Mouse (Mus musculus): ENCODE data around the gene Scarf1. TPM values are rescaled to one million over a fixed set of nuclear protein-coding genes. Genes with fewer than 3 reads are reported as not detected.
A peak's percentile ranks its signal among the peaks of the same experiment; 100 is the strongest.

The Scarf1 gene
- polyA plus RNA-seq, 1 experiment from 2014 or later, result 4.4 TPM

DNA sequence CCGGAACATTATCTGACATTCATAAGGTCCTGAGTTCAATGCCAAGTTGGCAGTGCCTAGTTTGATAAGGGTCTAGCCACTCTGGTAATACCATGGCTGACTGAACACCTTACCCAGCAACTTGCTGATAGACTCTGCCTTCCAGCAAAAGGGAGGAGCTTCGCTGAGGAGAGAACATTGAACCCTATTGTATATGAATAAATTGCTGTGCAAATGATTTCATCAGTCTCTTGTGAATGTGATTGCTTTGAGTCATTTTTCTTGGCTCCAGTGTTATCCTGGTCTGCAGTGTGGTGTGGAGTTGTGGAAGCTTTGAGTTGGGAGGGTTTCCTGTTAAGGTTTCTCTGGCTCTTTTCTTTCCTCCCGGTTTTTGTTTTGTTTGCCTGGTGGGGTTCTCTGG, 42.7 kb upstream of the Scarf1 start:
- no peak for ATAC-seq (ENCODE audit: insufficient read depth, low FRiP score, low TSS enrichment)
- Histone ChIP-seq H3K27ac (ENCODE audit: low read depth, low read length) (no peak overlapping the region), H3K4me1 (ENCODE audit: control insufficient read depth, insufficient read depth, low read length) (no peaks in the 10 kb centered on the region), H3K4me3 (ENCODE audit: low read depth, low read length) (no peak overlapping the region), H3K9me3 (ENCODE audit: control insufficient read depth, low read length) (no peaks in the 10 kb centered on the region), H3K4me2 (ENCODE audit: low read depth) (no peak overlapping the region), H3K9ac (ENCODE audit: low read length) (no peak overlapping the region), H3K27me3 (ENCODE audit: control insufficient read depth, insufficient read depth, low read length) (no peaks in the 10 kb centered on the region), H3K36me3 (ENCODE audit: control insufficient read depth, insufficient read depth, low read length) (no peaks in the 10 kb centered on the region)
- DNase-seq (ENCODE audit: low spot score), result no peak
- WGBS, result 87% methylated on average over 3 of the region's 3 CpGs

DNA sequence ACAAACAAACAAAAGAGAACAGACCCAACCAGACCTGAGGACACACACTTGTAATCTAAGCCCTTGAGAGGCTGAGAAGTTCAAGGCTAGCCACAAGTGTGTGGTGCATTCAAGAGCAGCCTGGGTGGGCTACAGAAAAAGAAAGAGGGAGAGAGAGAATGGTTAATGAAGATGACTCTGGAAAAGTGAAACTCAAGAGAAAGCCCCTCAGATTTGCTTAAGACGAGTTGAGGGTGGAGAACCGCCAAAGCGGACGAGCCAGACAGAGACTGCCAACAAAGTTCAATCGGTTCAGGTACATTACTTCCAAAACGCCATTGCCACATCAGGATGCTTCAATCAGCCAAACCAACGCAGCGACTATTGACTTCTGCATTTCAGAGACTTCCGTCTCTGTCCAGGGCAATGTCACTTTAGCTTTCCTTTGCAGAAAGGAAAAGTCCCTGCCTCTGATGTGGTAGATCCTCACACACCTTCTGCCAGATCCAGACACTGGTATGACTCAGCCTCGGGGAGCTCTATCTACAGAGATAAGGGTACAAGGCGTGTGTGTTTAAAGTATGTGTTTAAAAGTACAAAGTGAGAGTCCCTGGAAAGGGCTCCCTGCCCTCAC, 40.8 kb upstream of the Scarf1 start:
- no peak overlapping the region for H3K27ac ChIP-seq (ENCODE audit: low read depth, low read length)
- no peak overlapping the region for H3K9ac ChIP-seq (ENCODE audit: low read length)
- H3K4me3 ChIP-seq (ENCODE audit: low read depth, low read length), result no peak overlapping the region
- 89% methylated on average over 11 of the region's 11 CpGs for WGBS
- H3K4me2 ChIP-seq (ENCODE audit: low read depth), result no peak overlapping the region
- ATAC-seq (ENCODE audit: insufficient read depth, low FRiP score, low TSS enrichment), result no peak
- no peaks in the 10 kb centered on the region for H3K9me3 ChIP-seq (ENCODE audit: control insufficient read depth, low read length)
- no peaks in the 10 kb centered on the region for H3K36me3 ChIP-seq (ENCODE audit: control insufficient read depth, insufficient read depth, low read length)
- no peaks in the 10 kb centered on the region for H3K27me3 ChIP-seq (ENCODE audit: control insufficient read depth, insufficient read depth, low read length)
- no peaks in the 10 kb centered on the region for H3K4me1 ChIP-seq (ENCODE audit: control insufficient read depth, insufficient read depth, low read length)
- no peak for DNase-seq (ENCODE audit: low spot score)

DNA sequence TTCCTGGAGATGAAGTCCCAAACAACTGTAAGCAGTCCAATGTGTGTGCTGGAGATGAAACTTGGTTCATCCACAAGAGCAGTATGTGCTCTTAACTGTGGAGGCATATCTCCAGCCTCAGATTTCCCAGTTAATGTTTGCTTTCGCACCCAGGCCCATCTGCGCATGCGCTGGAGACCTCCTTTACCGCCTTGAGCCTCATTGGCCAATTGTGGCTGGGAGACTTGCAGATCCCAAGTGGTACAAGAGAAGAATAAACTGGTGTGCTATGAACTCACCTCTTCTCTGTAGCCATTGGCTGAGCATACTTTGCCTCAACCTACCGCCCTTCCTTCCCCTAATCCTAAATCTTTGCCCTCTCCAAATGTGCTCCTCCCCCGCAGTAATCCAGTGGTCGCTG, 40.0 kb upstream of the Scarf1 start:
- Histone ChIP-seq H3K36me3 (ENCODE audit: control insufficient read depth, insufficient read depth, low read length) (no peaks in the 10 kb centered on the region), H3K27me3 (ENCODE audit: control insufficient read depth, insufficient read depth, low read length) (no peaks in the 10 kb centered on the region), H3K9ac (ENCODE audit: low read length) (no peak overlapping the region), H3K27ac (ENCODE audit: low read depth, low read length) (no peak overlapping the region), H3K4me3 (ENCODE audit: low read depth, low read length) (no peak overlapping the region), H3K4me1 (ENCODE audit: control insufficient read depth, insufficient read depth, low read length) (no peaks in the 10 kb centered on the region), H3K9me3 (ENCODE audit: control insufficient read depth, low read length) (no peaks in the 10 kb centered on the region), H3K4me2 (ENCODE audit: low read depth) (no peak overlapping the region)
- DNase-seq (ENCODE audit: low spot score), result no peak
- ATAC-seq (ENCODE audit: insufficient read depth, low FRiP score, low TSS enrichment), result no peak
- WGBS, result 73% methylated on average over 7 of the region's 7 CpGs

DNA sequence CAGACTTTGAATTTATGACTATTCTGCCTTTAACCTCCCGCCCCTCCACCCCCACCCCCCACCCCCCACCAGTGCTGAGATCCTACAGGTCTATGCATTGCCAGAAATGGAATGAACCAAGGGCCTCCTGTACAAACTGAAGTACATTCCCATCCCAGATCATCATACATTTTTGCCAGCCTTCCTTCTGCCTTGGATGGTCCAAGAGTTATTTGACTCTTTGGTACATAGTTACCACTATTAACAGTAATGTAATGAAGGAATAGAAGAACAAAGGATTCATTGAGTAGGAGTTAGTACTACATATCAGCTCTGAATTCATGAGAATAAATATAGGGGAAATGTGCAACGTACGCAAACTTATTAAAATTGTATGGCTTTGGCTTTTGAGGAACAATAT, 27.1 kb upstream of the Scarf1 start:
- H3K36me3 ChIP-seq (ENCODE audit: control insufficient read depth, insufficient read depth, low read length), result peaks cover 12% of the 10 kb centered on the region
- no peak overlapping the region for H3K9ac ChIP-seq (ENCODE audit: low read length)
- H3K9me3 ChIP-seq (ENCODE audit: control insufficient read depth, low read length), result no peaks in the 10 kb centered on the region
- peak overlapping the region; percentile 99; the same call in 1 of the 2 replicates for H3K4me3 ChIP-seq (ENCODE audit: low read depth, low read length)
- DNase-seq (ENCODE audit: low spot score) (no peak), ATAC-seq (ENCODE audit: insufficient read depth, low FRiP score, low TSS enrichment) (no peak)
- H3K4me1 ChIP-seq (ENCODE audit: control insufficient read depth, insufficient read depth, low read length), result peaks cover 8% of the 10 kb centered on the region
- H3K27ac ChIP-seq (ENCODE audit: low read depth, low read length), result no peak overlapping the region
- 23% methylated on average over 3 of the region's 3 CpGs for WGBS
- H3K4me2 ChIP-seq (ENCODE audit: low read depth), result peak overlapping the region; percentile 20; the same call in 1 of the 2 replicates
- no peaks in the 10 kb centered on the region for H3K27me3 ChIP-seq (ENCODE audit: control insufficient read depth, insufficient read depth, low read length)

DNA sequence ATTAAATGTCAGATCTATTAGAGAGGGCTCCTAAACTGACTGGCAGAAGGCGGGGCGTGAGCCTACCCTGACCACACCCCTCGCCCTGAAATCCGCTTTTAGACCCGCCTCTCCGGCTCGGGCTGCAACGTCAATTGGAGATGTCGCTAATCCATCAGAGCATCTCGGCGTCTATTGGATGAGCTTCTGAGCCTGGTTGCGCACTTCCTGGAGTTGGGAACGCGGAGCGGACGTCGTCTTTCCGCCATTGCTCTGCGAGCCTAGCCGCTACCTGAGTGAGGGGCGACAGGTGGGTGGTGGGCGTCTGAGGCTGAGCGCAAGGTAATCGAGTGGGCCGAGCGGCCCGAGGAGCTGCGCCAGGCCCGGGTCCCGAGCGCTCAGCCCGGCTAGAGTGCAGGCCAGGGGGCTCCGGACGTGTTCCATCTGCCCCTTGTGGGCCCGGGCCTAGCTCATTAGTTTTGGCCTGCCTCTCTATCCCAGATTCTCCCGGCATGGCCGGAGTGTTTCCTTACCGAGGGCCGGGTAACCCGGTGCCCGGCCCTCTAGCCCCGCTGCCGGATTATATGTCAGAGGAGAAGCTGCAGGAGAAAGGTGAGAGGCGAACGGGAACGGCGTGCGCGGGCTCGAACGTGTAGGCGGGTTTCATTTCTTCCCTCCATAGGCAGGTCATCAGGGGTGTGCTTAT, 26.6 kb upstream of the Scarf1 start, which contains the start of gene Prpf8:
Prpf8 (plus strand) TSS at position 216 of the 685 bp plus-strand sequence.
- Histone ChIP-seq H3K9me3 (ENCODE audit: control insufficient read depth, low read length) (no peaks in the 10 kb centered on the region), H3K4me1 (ENCODE audit: control insufficient read depth, insufficient read depth, low read length) (peaks cover 8% of the 10 kb centered on the region), H3K27ac (ENCODE audit: low read depth, low read length) (peak within 1 kb of the TSS; percentile 62; the same call in 1 of the 2 replicates), H3K4me2 (ENCODE audit: low read depth) (peak within 1 kb of the TSS; percentile 76), H3K4me3 (ENCODE audit: low read depth, low read length) (peak within 1 kb of the TSS; percentile 99), H3K9ac (ENCODE audit: low read length) (peak within 1 kb of the TSS; percentile 97), H3K27me3 (ENCODE audit: control insufficient read depth, insufficient read depth, low read length) (no peaks in the 10 kb centered on the region), H3K36me3 (ENCODE audit: control insufficient read depth, insufficient read depth, low read length) (peaks cover 18% of the 10 kb centered on the region)
- ATAC-seq (ENCODE audit: insufficient read depth, low FRiP score, low TSS enrichment), result peak; percentile 99
- DNase-seq (ENCODE audit: low spot score), result peak; percentile 96
- under 1% methylated on average over 50 of the region's 52 CpGs for WGBS

DNA sequence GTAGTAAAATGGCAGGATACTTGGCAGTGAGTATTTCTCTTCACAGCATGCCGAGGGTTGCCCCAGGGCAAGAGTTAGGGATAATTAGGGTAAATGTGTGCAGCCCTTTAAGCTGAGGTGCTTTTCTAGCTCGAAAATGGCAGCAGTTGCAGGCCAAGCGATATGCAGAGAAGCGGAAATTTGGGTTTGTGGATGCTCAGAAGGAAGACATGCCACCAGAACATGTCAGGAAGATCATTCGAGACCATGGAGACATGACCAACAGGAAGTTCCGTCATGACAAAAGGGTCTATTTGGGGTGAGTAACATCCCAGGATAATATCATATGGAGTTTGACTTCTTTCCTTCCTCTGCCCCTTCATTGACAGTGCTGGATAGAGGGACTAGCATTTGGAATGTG, 25.8 kb upstream of the Scarf1 start:
- Histone ChIP-seq H3K4me2 (ENCODE audit: low read depth) (peak overlapping the region; percentile 76), H3K9ac (ENCODE audit: low read length) (peak overlapping the region; percentile 97), H3K9me3 (ENCODE audit: control insufficient read depth, low read length) (no peaks in the 10 kb centered on the region), H3K27me3 (ENCODE audit: control insufficient read depth, insufficient read depth, low read length) (no peaks in the 10 kb centered on the region), H3K4me3 (ENCODE audit: low read depth, low read length) (peak overlapping the region; percentile 99), H3K36me3 (ENCODE audit: control insufficient read depth, insufficient read depth, low read length) (peaks cover 24% of the 10 kb centered on the region), H3K27ac (ENCODE audit: low read depth, low read length) (no peak overlapping the region), H3K4me1 (ENCODE audit: control insufficient read depth, insufficient read depth, low read length) (peaks cover 8% of the 10 kb centered on the region)
- WGBS, result 48% methylated on average over 6 of the region's 6 CpGs
- ATAC-seq (ENCODE audit: insufficient read depth, low FRiP score, low TSS enrichment) (no peak), DNase-seq (ENCODE audit: low spot score) (no peak)

DNA sequence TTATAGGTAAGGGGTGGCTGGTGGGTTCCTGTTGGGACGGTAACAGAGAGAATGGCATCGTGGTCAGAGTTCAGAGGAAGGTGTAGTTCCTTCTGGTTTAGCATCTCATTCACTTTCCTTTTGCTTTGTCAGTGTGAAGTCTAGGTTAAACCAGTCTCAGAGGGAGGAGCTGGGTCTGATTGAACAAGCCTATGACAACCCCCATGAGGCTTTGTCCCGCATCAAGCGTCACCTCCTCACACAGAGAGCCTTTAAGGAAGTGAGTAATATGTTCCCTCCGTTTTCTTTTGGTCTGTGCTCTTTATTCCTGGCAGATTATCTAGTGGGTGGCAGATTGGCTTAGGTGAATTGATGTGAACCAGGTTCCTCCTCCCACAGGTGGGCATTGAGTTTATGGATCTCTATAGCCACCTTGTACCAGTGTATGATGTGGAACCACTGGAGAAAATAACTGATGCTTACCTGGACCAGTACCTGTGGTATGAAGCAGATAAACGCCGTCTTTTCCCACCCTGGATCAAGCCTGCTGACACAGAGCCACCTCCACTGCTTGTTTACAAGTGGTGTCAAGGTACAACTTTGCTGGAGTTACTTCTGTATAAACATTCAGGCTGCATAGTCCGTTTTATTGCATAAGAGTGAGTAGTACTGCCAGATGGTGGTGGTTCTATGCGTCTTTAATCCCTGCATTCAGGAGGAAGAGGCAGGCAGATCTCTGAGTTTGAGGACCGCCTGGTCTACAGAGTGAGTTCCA, 18.9 kb upstream of the Scarf1 start:
- H3K9ac ChIP-seq (ENCODE audit: low read length), result no peak overlapping the region
- 96% methylated on average over 10 of the region's 10 CpGs for WGBS
- DNase-seq (ENCODE audit: low spot score), result no peak
- no peak overlapping the region for H3K4me3 ChIP-seq (ENCODE audit: low read depth, low read length)
- no peaks in the 10 kb centered on the region for H3K9me3 ChIP-seq (ENCODE audit: control insufficient read depth, low read length)
- no peak for ATAC-seq (ENCODE audit: insufficient read depth, low FRiP score, low TSS enrichment)
- no peak overlapping the region for H3K27ac ChIP-seq (ENCODE audit: low read depth, low read length)
- H3K4me2 ChIP-seq (ENCODE audit: low read depth), result no peak overlapping the region
- no peaks in the 10 kb centered on the region for H3K27me3 ChIP-seq (ENCODE audit: control insufficient read depth, insufficient read depth, low read length)
- no peaks in the 10 kb centered on the region for H3K4me1 ChIP-seq (ENCODE audit: control insufficient read depth, insufficient read depth, low read length)
- H3K36me3 ChIP-seq (ENCODE audit: control insufficient read depth, insufficient read depth, low read length), result peaks cover 69% of the 10 kb centered on the region

DNA sequence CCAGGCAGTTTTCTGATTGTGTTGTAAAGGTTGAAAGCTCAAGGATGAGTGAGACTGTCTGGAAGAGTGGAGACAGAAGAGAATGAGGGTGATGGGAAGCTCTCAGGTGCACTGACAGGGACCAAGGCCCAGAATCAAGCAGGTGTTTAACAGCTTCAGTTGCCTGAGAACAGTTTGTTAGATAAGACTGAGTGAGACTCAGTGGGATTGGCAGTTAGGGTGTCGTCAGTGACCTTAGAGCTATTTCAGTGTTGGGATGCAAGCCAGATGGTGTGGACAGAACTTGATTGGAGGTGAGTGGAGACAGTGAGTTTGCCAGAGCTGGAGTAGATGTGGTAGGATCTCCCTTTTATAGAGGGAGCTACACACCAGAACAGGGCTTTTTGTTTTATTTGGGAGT, 15.2 kb upstream of the Scarf1 start:
- Histone ChIP-seq H3K27me3 (ENCODE audit: control insufficient read depth, insufficient read depth, low read length) (no peaks in the 10 kb centered on the region), H3K9ac (ENCODE audit: low read length) (no peak overlapping the region), H3K27ac (ENCODE audit: low read depth, low read length) (no peak overlapping the region), H3K9me3 (ENCODE audit: control insufficient read depth, low read length) (no peaks in the 10 kb centered on the region), H3K36me3 (ENCODE audit: control insufficient read depth, insufficient read depth, low read length) (peaks cover 73% of the 10 kb centered on the region), H3K4me3 (ENCODE audit: low read depth, low read length) (no peak overlapping the region), H3K4me1 (ENCODE audit: control insufficient read depth, insufficient read depth, low read length) (no peaks in the 10 kb centered on the region), H3K4me2 (ENCODE audit: low read depth) (no peak overlapping the region)
- no peak for DNase-seq (ENCODE audit: low spot score)
- no peak for ATAC-seq (ENCODE audit: insufficient read depth, low FRiP score, low TSS enrichment)
- WGBS, result 94% methylated on average over 1 of the region's 1 CpGs
